Mouse (Mus musculus): ENCODE measurements around the gene Alg9.

Gene Alg9

GRCm38 (mm10) chr9:50751323-50751722 lies 23.5 kb upstream of the Alg9 start, which contains the start of gene Cryab:
Gene Cryab (plus strand): TSS chr9:50751325.
- TF ChIP-seq CTCF (conservative IDR thresholded peaks at IDR 0.05; ENCODE audit: low read length) (no peak), NANOG (IDR thresholded peaks at IDR 0.05; ENCODE audit: borderline replicate concordance, low read length) (no peak), POU5F1 (IDR thresholded peaks at IDR 0.05; ENCODE audit: borderline replicate concordance, low read length) (no peak)
- peak within 1 kb of the TSS; percentile 71 for H3K4me3 ChIP-seq (replicated peaks; ENCODE audit: low read length)
- no peaks in the 10 kb centered on the region for H3K9me3 ChIP-seq (ENCODE audit: low read length)
- H3K4me1 ChIP-seq (replicated peaks; ENCODE audit: low read depth, low read length): peaks cover 42% of the 10 kb centered on the region
- H3K36me3 ChIP-seq (ENCODE audit: insufficient read depth, low read length): no peaks in the 10 kb centered on the region
- peaks cover 51% of the 10 kb centered on the region for H3K27me3 ChIP-seq (ENCODE audit: insufficient read depth, low read length)

DNA sequence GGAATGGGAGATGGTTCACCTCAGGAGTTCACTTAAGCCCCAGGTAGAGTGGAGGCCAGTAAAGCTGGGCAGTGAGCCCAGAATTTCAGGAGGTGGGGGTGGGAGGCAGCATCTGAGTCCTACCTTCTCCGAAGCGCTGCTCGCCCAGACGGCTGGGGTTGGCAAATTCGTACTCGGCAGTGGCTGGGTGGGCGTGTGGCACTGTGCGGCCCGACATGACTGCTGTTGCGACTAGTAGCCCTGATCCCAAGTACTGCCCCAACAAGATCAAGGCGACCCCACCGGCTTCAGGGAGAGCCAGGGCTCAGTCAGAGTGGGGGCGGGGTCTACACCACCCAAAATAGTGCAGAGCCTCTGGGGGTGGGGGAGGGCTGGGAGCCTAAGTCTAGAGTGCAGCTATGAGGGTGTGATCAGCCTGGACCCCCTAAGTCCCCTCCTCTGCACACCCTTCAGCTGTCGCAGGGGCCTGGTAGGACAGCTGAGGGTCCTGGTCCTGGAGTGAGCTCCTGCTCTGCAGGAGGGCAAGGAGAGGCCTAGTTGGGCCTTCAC lies 22.7 kb upstream of the Alg9 start, which contains the start of gene Hspb2:
TSS of gene Hspb2 (minus strand) at position 301 of the 549 bp plus-strand sequence.
- Histone ChIP-seq H3K27me3 (ENCODE audit: insufficient read depth, low read length) (peaks cover 48% of the 10 kb centered on the region), H3K36me3 (ENCODE audit: insufficient read depth, low read length) (no peaks in the 10 kb centered on the region), H3K4me1 (replicated peaks; ENCODE audit: low read depth, low read length) (peaks cover 36% of the 10 kb centered on the region), H3K9me3 (ENCODE audit: low read length) (no peaks in the 10 kb centered on the region), H3K4me3 (replicated peaks; ENCODE audit: low read length) (peak within 1 kb of the TSS; percentile 71)
- TF ChIP-seq NANOG (IDR thresholded peaks at IDR 0.05; ENCODE audit: borderline replicate concordance, low read length): no peak
- TF ChIP-seq POU5F1 (IDR thresholded peaks at IDR 0.05; ENCODE audit: borderline replicate concordance, low read length): no peak
- TF ChIP-seq CTCF (conservative IDR thresholded peaks at IDR 0.05; ENCODE audit: low read length): no peak

GRCm38 (mm10) chr9:50752784-50753615 lies 21.8 kb upstream of the Alg9 start:
- no peak for TF ChIP-seq NANOG (IDR thresholded peaks at IDR 0.05; ENCODE audit: borderline replicate concordance, low read length)
- TF ChIP-seq CTCF (conservative IDR thresholded peaks at IDR 0.05; ENCODE audit: low read length): no peak
- no peak for TF ChIP-seq POU5F1 (IDR thresholded peaks at IDR 0.05; ENCODE audit: borderline replicate concordance, low read length)
- H3K4me1 ChIP-seq (replicated peaks; ENCODE audit: low read depth, low read length): peaks cover 35% of the 10 kb centered on the region
- H3K36me3 ChIP-seq (ENCODE audit: insufficient read depth, low read length): no peaks in the 10 kb centered on the region
- peak overlapping the region; percentile 27; the same call in 1 of the 2 replicates for H3K4me3 ChIP-seq (replicated peaks; ENCODE audit: low read length)
- H3K27me3 ChIP-seq (ENCODE audit: insufficient read depth, low read length): peaks cover 47% of the 10 kb centered on the region
- H3K9me3 ChIP-seq (ENCODE audit: low read length): no peaks in the 10 kb centered on the region

GRCm38 (mm10) chr9:50753947-50754346 lies 20.9 kb upstream of the Alg9 start:
- Histone ChIP-seq H3K4me3 (replicated peaks; ENCODE audit: low read length) (no peak overlapping the region), H3K27me3 (ENCODE audit: insufficient read depth, low read length) (peaks cover 47% of the 10 kb centered on the region), H3K9me3 (ENCODE audit: low read length) (no peaks in the 10 kb centered on the region), H3K4me1 (replicated peaks; ENCODE audit: low read depth, low read length) (peaks cover 35% of the 10 kb centered on the region), H3K36me3 (ENCODE audit: insufficient read depth, low read length) (no peaks in the 10 kb centered on the region)
- TF ChIP-seq CTCF (conservative IDR thresholded peaks at IDR 0.05; ENCODE audit: low read length) (no peak), NANOG (IDR thresholded peaks at IDR 0.05; ENCODE audit: borderline replicate concordance, low read length) (no peak), POU5F1 (IDR thresholded peaks at IDR 0.05; ENCODE audit: borderline replicate concordance, low read length) (no peak)

DNA sequence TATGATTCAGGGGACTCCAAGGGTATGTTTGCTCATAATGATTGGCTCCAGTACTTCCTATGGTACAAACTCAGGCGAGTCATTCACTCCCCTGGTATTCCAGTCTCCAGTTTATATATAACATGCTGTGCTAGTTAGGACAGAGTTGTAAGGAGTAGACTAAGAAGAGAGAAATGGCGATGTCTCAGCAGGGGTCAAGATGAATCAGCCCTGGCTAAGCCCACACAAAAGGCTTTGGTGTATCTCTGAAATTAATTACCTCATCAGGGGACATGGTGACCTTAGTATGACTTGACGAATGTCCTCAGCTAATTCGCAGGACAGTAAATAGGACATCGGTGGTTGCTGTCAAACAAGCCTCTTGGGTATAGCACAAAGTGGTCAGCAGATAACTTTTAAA lies 18.1 kb upstream of the Alg9 start:
- TF ChIP-seq CTCF (conservative IDR thresholded peaks at IDR 0.05; ENCODE audit: low read length) (no peak), POU5F1 (IDR thresholded peaks at IDR 0.05; ENCODE audit: borderline replicate concordance, low read length) (no peak), NANOG (IDR thresholded peaks at IDR 0.05; ENCODE audit: borderline replicate concordance, low read length) (no peak)

DNA sequence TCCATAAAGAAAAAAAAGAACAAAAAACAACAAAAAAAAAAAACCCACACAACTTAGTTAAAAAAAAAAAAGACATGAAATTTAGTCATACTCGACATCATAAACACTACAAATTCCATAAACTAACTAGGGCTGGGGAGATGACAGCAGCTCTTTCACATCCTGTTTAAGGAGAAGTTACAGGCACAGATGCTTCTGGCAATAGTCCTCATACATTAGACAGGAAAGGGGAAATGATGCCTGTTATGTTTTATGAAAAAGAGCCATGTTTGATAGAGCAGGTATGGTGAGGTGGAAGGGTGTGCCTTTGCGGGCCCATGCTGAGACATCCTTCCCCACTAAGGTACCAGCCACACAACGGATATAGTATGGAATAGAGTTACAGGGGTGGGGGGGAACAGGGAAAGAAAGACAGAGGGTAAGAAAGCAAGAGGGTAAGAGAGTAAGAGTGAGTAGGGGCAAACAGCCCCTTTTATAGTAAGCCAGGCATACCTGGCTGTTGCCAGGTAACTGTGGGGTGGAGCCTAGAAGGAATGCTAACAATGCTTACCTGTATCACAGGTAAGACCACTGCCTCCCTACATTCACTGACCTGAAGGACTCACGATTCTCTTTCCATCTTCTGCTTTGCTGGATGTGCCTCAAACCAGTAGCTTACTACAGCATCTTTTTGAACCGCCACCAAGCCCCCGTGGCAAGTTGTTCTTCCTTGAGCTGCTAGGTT lies 13.1 kb upstream of the Alg9 start:
- TF ChIP-seq NANOG (IDR thresholded peaks at IDR 0.05; ENCODE audit: borderline replicate concordance, low read length) (no peak), CTCF (conservative IDR thresholded peaks at IDR 0.05; ENCODE audit: low read length) (no peak), POU5F1 (IDR thresholded peaks at IDR 0.05; ENCODE audit: borderline replicate concordance, low read length) (no peak)
- no peaks in the 10 kb centered on the region for H3K4me1 ChIP-seq (replicated peaks; ENCODE audit: low read depth, low read length)
- H3K36me3 ChIP-seq (ENCODE audit: insufficient read depth, low read length): no peaks in the 10 kb centered on the region
- H3K27me3 ChIP-seq (ENCODE audit: insufficient read depth, low read length): no peaks in the 10 kb centered on the region
- no peaks in the 10 kb centered on the region for H3K9me3 ChIP-seq (ENCODE audit: low read length)
- H3K4me3 ChIP-seq (replicated peaks; ENCODE audit: low read length): no peak overlapping the region

More for the DNA sequence above, 18.1 kb upstream of the Alg9 start:
- Histone ChIP-seq H3K4me3 (replicated peaks; ENCODE audit: low read length) (no peak overlapping the region), H3K4me1 (replicated peaks; ENCODE audit: low read depth, low read length) (peaks cover 23% of the 10 kb centered on the region), H3K9me3 (ENCODE audit: low read length) (no peaks in the 10 kb centered on the region), H3K36me3 (ENCODE audit: insufficient read depth, low read length) (no peaks in the 10 kb centered on the region), H3K27me3 (ENCODE audit: insufficient read depth, low read length) (peaks cover 27% of the 10 kb centered on the region)

DNA sequence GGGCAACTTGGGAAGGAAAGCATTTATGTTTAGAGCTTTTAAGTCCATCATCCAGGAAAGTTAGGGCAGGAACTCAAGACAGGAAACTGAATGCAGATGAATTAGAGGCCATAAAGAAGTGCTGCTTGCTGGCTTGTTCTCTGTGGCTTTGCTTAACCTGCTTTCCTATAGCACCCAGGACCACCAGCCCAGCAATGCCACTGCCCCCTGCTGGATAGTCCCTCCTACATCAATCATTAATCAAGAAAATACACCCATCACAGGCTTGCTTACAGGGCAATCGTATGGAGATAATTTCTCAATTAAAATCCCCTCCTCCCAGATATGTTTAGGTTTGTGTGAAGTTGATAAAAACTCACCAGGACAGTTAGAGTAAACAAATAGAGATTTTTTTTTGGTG lies 11.5 kb upstream of the Alg9 start:
- TF ChIP-seq CTCF (conservative IDR thresholded peaks at IDR 0.05; ENCODE audit: low read length) (no peak), POU5F1 (IDR thresholded peaks at IDR 0.05; ENCODE audit: borderline replicate concordance, low read length) (no peak), NANOG (IDR thresholded peaks at IDR 0.05; ENCODE audit: borderline replicate concordance, low read length) (no peak)
- Histone ChIP-seq H3K27me3 (ENCODE audit: insufficient read depth, low read length) (no peaks in the 10 kb centered on the region), H3K9me3 (ENCODE audit: low read length) (no peaks in the 10 kb centered on the region), H3K36me3 (ENCODE audit: insufficient read depth, low read length) (no peaks in the 10 kb centered on the region), H3K4me1 (replicated peaks; ENCODE audit: low read depth, low read length) (peaks cover 10% of the 10 kb centered on the region), H3K4me3 (replicated peaks; ENCODE audit: low read length) (no peak overlapping the region)

DNA sequence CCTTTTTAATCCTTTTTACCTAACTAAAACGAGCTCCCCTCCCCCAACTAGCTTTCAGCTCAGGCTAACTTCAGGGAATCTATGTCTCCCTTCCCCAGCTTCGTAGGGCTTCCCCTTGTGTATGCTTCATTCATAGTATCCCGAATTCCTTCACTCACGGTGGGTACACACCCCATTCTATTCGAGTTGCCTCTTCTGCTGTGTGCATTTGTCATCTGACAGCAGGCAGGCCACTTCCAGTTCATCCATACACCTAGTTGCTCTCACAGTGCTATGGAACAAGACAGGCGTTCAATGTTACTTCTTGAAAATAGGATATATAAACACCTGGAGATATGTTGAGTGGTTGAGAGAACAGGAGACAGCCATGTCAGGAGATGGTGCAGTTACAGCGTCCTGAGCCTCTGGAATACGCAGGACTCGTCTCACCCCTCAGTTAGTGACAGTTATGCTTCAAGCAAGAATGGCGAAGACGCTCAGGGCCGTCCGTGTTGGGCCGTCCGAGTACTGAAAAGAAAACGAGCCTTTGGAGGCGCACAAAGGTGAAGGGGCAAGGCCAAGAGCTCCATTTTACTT lies 7.2 kb upstream of the Alg9 start:
- Histone ChIP-seq H3K9me3 (ENCODE audit: low read length) (no peaks in the 10 kb centered on the region), H3K4me1 (replicated peaks; ENCODE audit: low read depth, low read length) (peaks cover 20% of the 10 kb centered on the region), H3K27me3 (ENCODE audit: insufficient read depth, low read length) (no peaks in the 10 kb centered on the region), H3K36me3 (ENCODE audit: insufficient read depth, low read length) (peaks cover 26% of the 10 kb centered on the region), H3K4me3 (replicated peaks; ENCODE audit: low read length) (peak overlapping the region; percentile 89)
- TF ChIP-seq NANOG (IDR thresholded peaks at IDR 0.05; ENCODE audit: borderline replicate concordance, low read length) (no peak), POU5F1 (IDR thresholded peaks at IDR 0.05; ENCODE audit: borderline replicate concordance, low read length) (no peak), CTCF (conservative IDR thresholded peaks at IDR 0.05; ENCODE audit: low read length) (no peak)

All from E14TG2a.4 (cell line).